Mouse (Mus musculus): Measurements from ENCODE around the gene Dgat2. TPM values are rescaled to one million over a fixed set of nuclear protein-coding genes. Genes with fewer than 3 reads are reported as not detected.

The Dgat2 gene
- polyA plus RNA-seq, 1 experiment from 2014 or later, result 15.3 TPM

DNA sequence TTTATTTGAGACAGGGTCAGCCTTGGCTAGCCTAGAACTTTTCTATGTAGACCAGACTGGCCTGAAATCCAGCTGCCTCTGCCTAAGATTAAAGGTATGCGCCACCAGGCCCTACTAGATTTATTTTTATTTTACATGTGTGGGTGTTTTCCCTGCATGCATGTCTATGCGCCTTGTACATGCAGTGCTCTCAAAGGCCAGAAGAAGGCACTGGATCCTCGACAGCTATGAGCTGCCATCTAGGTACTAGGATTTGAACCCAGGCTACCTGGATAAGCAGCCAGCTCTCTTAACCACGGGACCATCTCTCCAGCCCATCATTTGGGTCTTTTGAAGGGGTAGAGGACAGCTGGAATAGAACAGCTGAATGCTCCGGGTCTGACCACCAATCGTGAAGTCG, 20.1 kb downstream of the Dgat2 start:
- TF ChIP-seq CTCF (IDR thresholded peaks at IDR 0.05) (0 out of 2 replicates have a peak, but pooled peaks have one; percentile 2), EP300 (IDR thresholded peaks at IDR 0.05) (no peak)
- 89% methylated on average over 7 of the region's 7 CpGs for WGBS
- ATAC-seq (no peak), DNase-seq (ENCODE audit: low spot score) (no peak)
- peaks cover 3% of the 10 kb centered on the region; the same call in 1 of the 2 replicates for H3K36me3 ChIP-seq (ENCODE audit: insufficient read depth, low read length)
- H3K4me3 ChIP-seq (ENCODE audit: low read depth, low read length), result no peak overlapping the region
- H3K4me2 ChIP-seq (replicated peaks; ENCODE audit: low read depth, low read length), result no peak overlapping the region
- H3K4me1 ChIP-seq (ENCODE audit: insufficient read depth, low read depth, low read length), result no peaks in the 10 kb centered on the region
- no peak overlapping the region for H3K27ac ChIP-seq (ENCODE audit: low read length)
- H3K27me3 ChIP-seq (replicated peaks; ENCODE audit: insufficient read depth, low read length), result no peaks in the 10 kb centered on the region
- H3K9ac ChIP-seq (replicated peaks; ENCODE audit: low read depth), result no peak overlapping the region
- H3K9me3 ChIP-seq (ENCODE audit: low read length), result no peaks in the 10 kb centered on the region

DNA sequence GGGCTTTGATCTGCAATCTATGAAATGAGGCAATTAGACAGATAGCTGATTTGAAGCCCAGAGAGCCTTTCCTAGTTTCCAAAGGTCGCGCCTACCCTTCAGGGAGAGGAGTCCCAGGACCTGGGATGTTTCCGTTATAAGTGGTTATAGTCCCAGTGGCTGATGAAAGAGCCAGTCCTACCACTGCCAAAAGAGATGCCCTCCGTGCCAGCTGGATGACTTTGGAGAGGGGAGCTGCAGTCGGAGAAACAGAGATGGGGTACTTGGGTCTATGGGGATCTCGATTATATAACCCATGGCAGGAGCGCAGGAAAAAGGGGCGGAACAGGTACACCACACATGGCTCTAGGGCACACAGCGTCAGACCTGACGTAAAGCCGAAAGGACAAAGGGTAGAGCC, 20.6 kb downstream of the Dgat2 start:
- WGBS, result 93% methylated on average over 11 of the region's 11 CpGs

GRCm38 (mm10) chr7:99161529-99161928, 21.0 kb downstream of the Dgat2 start:
- Histone ChIP-seq H3K4me3 (ENCODE audit: low read depth, low read length) (no peak overlapping the region), H3K4me1 (ENCODE audit: insufficient read depth, low read depth, low read length) (no peaks in the 10 kb centered on the region), H3K4me2 (replicated peaks; ENCODE audit: low read depth, low read length) (no peak overlapping the region), H3K27ac (ENCODE audit: low read length) (no peak overlapping the region), H3K36me3 (ENCODE audit: insufficient read depth, low read length) (peaks cover 3% of the 10 kb centered on the region; the same call in 1 of the 2 replicates), H3K9me3 (ENCODE audit: low read length) (no peaks in the 10 kb centered on the region), H3K27me3 (replicated peaks; ENCODE audit: insufficient read depth, low read length) (no peaks in the 10 kb centered on the region), H3K9ac (replicated peaks; ENCODE audit: low read depth) (no peak overlapping the region)
- no peak for TF ChIP-seq CTCF (IDR thresholded peaks at IDR 0.05)
- TF ChIP-seq EP300 (IDR thresholded peaks at IDR 0.05), result no peak
- DNase-seq (ENCODE audit: low spot score), result no peak
- ATAC-seq, result 0 out of 2 replicates have a peak, but pooled peaks have one; percentile 13
- WGBS, result 44% methylated on average over 4 of the region's 4 CpGs

More for the DNA sequence above, 20.6 kb downstream of the Dgat2 start:
- Histone ChIP-seq H3K4me3 (ENCODE audit: low read depth, low read length) (no peak overlapping the region), H3K27ac (ENCODE audit: low read length) (no peak overlapping the region), H3K9ac (replicated peaks; ENCODE audit: low read depth) (no peak overlapping the region), H3K4me1 (ENCODE audit: insufficient read depth, low read depth, low read length) (no peaks in the 10 kb centered on the region), H3K4me2 (replicated peaks; ENCODE audit: low read depth, low read length) (no peak overlapping the region), H3K9me3 (ENCODE audit: low read length) (no peaks in the 10 kb centered on the region), H3K36me3 (ENCODE audit: insufficient read depth, low read length) (peaks cover 3% of the 10 kb centered on the region; the same call in 1 of the 2 replicates), H3K27me3 (replicated peaks; ENCODE audit: insufficient read depth, low read length) (no peaks in the 10 kb centered on the region)
- TF ChIP-seq EP300 (IDR thresholded peaks at IDR 0.05) (no peak), CTCF (IDR thresholded peaks at IDR 0.05) (no peak)
- ATAC-seq, result no peak
- no peak for DNase-seq (ENCODE audit: low spot score)

GRCm38 (mm10) chr7:99160995-99161394, 21.5 kb downstream of the Dgat2 start:
- ATAC-seq (no peak), DNase-seq (ENCODE audit: low spot score) (no peak)
- TF ChIP-seq CTCF (IDR thresholded peaks at IDR 0.05), result no peak
- no peak for TF ChIP-seq EP300 (IDR thresholded peaks at IDR 0.05)
- Histone ChIP-seq H3K27ac (ENCODE audit: low read length) (no peak overlapping the region), H3K9ac (replicated peaks; ENCODE audit: low read depth) (no peak overlapping the region), H3K4me1 (ENCODE audit: insufficient read depth, low read depth, low read length) (peaks cover under 1% of the 10 kb centered on the region; the same call in 1 of the 2 replicates), H3K4me3 (ENCODE audit: low read depth, low read length) (no peak overlapping the region), H3K9me3 (ENCODE audit: low read length) (no peaks in the 10 kb centered on the region), H3K27me3 (replicated peaks; ENCODE audit: insufficient read depth, low read length) (no peaks in the 10 kb centered on the region), H3K4me2 (replicated peaks; ENCODE audit: low read depth, low read length) (no peak overlapping the region), H3K36me3 (ENCODE audit: insufficient read depth, low read length) (peaks cover 3% of the 10 kb centered on the region; the same call in 1 of the 2 replicates)
- WGBS, result 80% methylated on average over 7 of the region's 7 CpGs

DNA sequence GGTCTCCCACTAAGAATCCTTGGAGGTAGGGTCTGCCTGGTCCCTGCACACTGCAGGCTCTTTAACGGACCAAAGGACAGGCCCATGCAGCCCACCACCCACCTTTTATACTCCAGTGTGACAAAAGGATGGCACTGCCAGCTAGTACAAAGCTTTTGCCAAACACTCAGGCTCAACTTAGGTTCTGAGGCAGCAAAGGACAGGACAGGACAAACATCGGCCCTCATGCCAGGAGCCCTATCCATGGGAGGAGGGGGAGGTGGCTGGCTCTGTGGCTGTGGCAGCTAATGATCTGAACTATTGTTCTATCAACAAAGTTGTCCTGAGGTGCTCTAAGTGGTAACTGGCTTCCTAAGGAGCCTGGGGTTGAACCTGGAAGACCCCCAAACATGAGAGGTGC, 23.1 kb downstream of the Dgat2 start:
- WGBS, result 89% methylated on average over 2 of the region's 2 CpGs
- H3K4me1 ChIP-seq (ENCODE audit: insufficient read depth, low read depth, low read length), result peaks cover 8% of the 10 kb centered on the region
- no peak overlapping the region for H3K27ac ChIP-seq (ENCODE audit: low read length)
- no peak for ATAC-seq
- no peaks in the 10 kb centered on the region for H3K27me3 ChIP-seq (replicated peaks; ENCODE audit: insufficient read depth, low read length)
- H3K4me3 ChIP-seq (ENCODE audit: low read depth, low read length), result no peak overlapping the region
- H3K9me3 ChIP-seq (ENCODE audit: low read length), result no peaks in the 10 kb centered on the region
- no peak for DNase-seq (ENCODE audit: low spot score)
- TF ChIP-seq EP300 (IDR thresholded peaks at IDR 0.05) (no peak), CTCF (IDR thresholded peaks at IDR 0.05) (no peak)
- H3K4me2 ChIP-seq (replicated peaks; ENCODE audit: low read depth, low read length), result no peak overlapping the region
- H3K9ac ChIP-seq (replicated peaks; ENCODE audit: low read depth), result no peak overlapping the region
- H3K36me3 ChIP-seq (ENCODE audit: insufficient read depth, low read length), result peaks cover 3% of the 10 kb centered on the region; the same call in 1 of the 2 replicates

DNA sequence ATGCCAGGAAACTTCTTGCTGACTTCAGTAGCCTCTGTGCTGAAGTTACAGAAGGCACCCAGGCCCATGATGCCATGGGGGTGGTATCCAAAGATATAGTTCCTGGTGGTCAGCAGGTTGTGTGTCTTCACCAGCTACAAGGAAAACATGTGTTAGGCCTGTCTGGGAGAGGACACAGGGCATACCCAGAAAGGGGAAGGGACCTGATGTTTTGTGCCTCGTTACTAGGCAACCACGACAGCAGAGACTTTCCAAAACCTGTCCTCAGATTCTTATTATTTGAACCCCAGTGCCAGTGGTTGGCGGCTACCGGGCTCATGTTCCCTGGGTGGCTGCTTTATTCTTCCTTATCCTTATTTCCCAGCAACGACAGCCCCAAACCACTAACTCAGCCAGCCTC, 23.6 kb downstream of the Dgat2 start:
- DNase-seq (ENCODE audit: low spot score) (no peak), ATAC-seq (no peak)
- Histone ChIP-seq H3K27ac (ENCODE audit: low read length) (no peak overlapping the region), H3K27me3 (replicated peaks; ENCODE audit: insufficient read depth, low read length) (no peaks in the 10 kb centered on the region), H3K4me1 (ENCODE audit: insufficient read depth, low read depth, low read length) (peaks cover 8% of the 10 kb centered on the region), H3K4me3 (ENCODE audit: low read depth, low read length) (no peak overlapping the region), H3K36me3 (ENCODE audit: insufficient read depth, low read length) (peaks cover 3% of the 10 kb centered on the region; the same call in 1 of the 2 replicates), H3K4me2 (replicated peaks; ENCODE audit: low read depth, low read length) (no peak overlapping the region), H3K9ac (replicated peaks; ENCODE audit: low read depth) (no peak overlapping the region), H3K9me3 (ENCODE audit: low read length) (no peaks in the 10 kb centered on the region)
- no peak for TF ChIP-seq CTCF (IDR thresholded peaks at IDR 0.05)
- TF ChIP-seq EP300 (IDR thresholded peaks at IDR 0.05), result no peak
- WGBS, result 83% methylated on average over 5 of the region's 5 CpGs

GRCm38 (mm10) chr7:99158011-99158410, 24.5 kb downstream of the Dgat2 start:
- no peak for TF ChIP-seq CTCF (IDR thresholded peaks at IDR 0.05)
- TF ChIP-seq EP300 (IDR thresholded peaks at IDR 0.05), result no peak
- Histone ChIP-seq H3K9me3 (ENCODE audit: low read length) (no peaks in the 10 kb centered on the region), H3K4me3 (ENCODE audit: low read depth, low read length) (no peak overlapping the region), H3K27me3 (replicated peaks; ENCODE audit: insufficient read depth, low read length) (no peaks in the 10 kb centered on the region), H3K27ac (ENCODE audit: low read length) (no peak overlapping the region), H3K36me3 (ENCODE audit: insufficient read depth, low read length) (no peaks in the 10 kb centered on the region), H3K4me1 (ENCODE audit: insufficient read depth, low read depth, low read length) (peaks cover 8% of the 10 kb centered on the region), H3K4me2 (replicated peaks; ENCODE audit: low read depth, low read length) (no peak overlapping the region), H3K9ac (replicated peaks; ENCODE audit: low read depth) (no peak overlapping the region)
- 72% methylated on average over 8 of the region's 8 CpGs for WGBS
- DNase-seq (ENCODE audit: low spot score) (no peak), ATAC-seq (no peak)
